Mouse (Mus musculus) lung, embryonic 15.5 days (tissue): ENCODE measurements around the gene Ackr1. TPM values are rescaled to one million over a fixed set of nuclear protein-coding genes. Genes with fewer than 3 reads are reported as not detected.

Source experiments
- ATAC-seq: fragments of 200-750 bp; cut with Nextera tagmentation; 2 replicates; pipeline ENCODE4 v1.8.0; 2017; ENCODE audit warnings: moderate number of reproducible peaks, borderline replicate concordance; ENCODE audit not compliant: low FRiP score, low TSS enrichment; ENCODE audit errors: extremely low read depth
- H3K27ac ChIP-seq: fragments of 300-500 bp; sonication (generic); 2 replicates; pipeline ENCODE4 v1.5.1; 2015; ENCODE audit warnings: moderate library complexity, mild to moderate bottlenecking, inconsistent platforms
- H3K27me3 ChIP-seq: fragments of 300-500 bp; sonication (generic); 2 replicates; pipeline ENCODE4 v1.6.1; 2015; ENCODE audit warnings: inconsistent platforms
- H3K36me3 ChIP-seq: fragments of 300-500 bp; sonication (generic); 2 replicates; pipeline ENCODE4 v1.6.1; 2015; ENCODE audit warnings: inconsistent platforms
- H3K4me1 ChIP-seq: fragments of 300-500 bp; sonication (generic); 2 replicates; pipeline ENCODE4 v1.6.1; 2015; ENCODE audit warnings: inconsistent platforms
- H3K4me2 ChIP-seq: fragments of 300-500 bp; sonication (generic); 2 replicates; pipeline ENCODE4 v1.6.1; 2015; ENCODE audit warnings: inconsistent platforms, mild to moderate bottlenecking, moderate library complexity
- H3K4me3 ChIP-seq: fragments of 300-500 bp; sonication (generic); 2 replicates; pipeline ENCODE4 v1.5.1; 2015; ENCODE audit warnings: mild to moderate bottlenecking, inconsistent platforms
- H3K9ac ChIP-seq: fragments of 300-500 bp; sonication (generic); 2 replicates; pipeline ENCODE4 v1.6.1; 2015; ENCODE audit warnings: inconsistent platforms
- H3K9me3 ChIP-seq: fragments of 300-500 bp; sonication (generic); 2 replicates; pipeline ENCODE4 v1.6.1; 2016; ENCODE audit warnings: inconsistent platforms
- WGBS: fragments of 180-500 bp; shearing (Covaris S2); methylation state at CpG from one replicate; pipeline ENCODE4 v1.1.7; 2015; 5-methylcytosine and 5-hydroxymethylcytosine counted together
- polyA plus RNA-seq: library from polyadenylated mRNA; unstranded; fragments of >200 nt; fragmentation: Nextera tagmentation; extraction: Ambion mirVana; gene quantifications from 2 replicates; pipeline ENCODE4 v1.2.1, GENCODE M21; 2015

Ackr1 gene
- polyA plus RNA-seq, 1 experiment from 2014 or later, result 0.64 TPM

DNA sequence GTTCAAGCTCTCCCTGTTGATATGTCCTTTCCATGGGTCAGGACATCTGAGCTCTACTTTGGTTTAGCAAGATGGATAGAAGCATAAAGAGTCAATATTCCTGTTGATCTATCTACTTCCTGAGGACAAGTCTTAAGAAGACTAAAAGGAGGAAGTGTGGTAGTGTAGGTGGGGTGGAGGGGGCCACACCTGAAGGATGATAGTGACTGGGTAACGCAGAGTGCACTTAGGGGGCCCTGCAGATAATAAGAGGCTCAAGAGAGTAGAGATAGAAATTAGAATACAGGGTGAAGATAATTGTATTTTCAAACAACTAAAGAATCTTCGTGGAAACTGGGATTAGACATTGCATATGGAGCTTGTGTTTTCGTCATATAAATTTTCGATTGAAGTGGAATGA lies 11.6 kb upstream of the Ackr1 start:
- no peak for ATAC-seq
- Histone ChIP-seq H3K36me3 (no peaks in the 10 kb centered on the region), H3K4me1 (no peaks in the 10 kb centered on the region), H3K4me3 (no peak overlapping the region), H3K27ac (no peak overlapping the region), H3K9me3 (no peaks in the 10 kb centered on the region), H3K27me3 (no peaks in the 10 kb centered on the region), H3K4me2 (no peak overlapping the region), H3K9ac (no peak overlapping the region)
- 86% methylated on average over 4 of the region's 4 CpGs for WGBS

DNA sequence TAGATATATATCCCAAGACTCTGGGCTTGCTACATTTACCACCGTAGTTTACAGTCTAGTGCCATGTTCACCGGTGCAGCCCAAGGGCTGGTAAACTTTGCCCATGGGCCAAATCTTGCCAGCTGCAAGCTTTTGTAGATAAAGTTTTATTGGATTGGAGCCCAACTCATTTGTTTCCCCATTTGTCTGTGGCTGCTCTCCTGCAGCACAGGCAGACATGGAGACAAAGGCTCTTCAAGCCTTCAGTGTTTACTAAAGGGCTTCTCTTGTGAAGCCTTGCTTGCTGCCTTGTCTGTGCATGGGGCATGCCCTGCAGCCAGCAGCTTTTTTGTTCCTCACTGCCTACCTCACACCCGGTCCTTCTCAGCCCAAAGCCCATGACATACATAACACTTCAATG lies 10.4 kb upstream of the Ackr1 start:
- no peak for ATAC-seq
- no peaks in the 10 kb centered on the region for H3K9me3 ChIP-seq
- no peaks in the 10 kb centered on the region for H3K36me3 ChIP-seq
- WGBS, result 53% methylated on average over 3 of the region's 3 CpGs
- no peak overlapping the region for H3K9ac ChIP-seq
- no peaks in the 10 kb centered on the region for H3K4me1 ChIP-seq
- H3K27ac ChIP-seq, result no peak overlapping the region
- H3K4me2 ChIP-seq, result no peak overlapping the region
- H3K4me3 ChIP-seq, result no peak overlapping the region
- no peaks in the 10 kb centered on the region for H3K27me3 ChIP-seq

DNA sequence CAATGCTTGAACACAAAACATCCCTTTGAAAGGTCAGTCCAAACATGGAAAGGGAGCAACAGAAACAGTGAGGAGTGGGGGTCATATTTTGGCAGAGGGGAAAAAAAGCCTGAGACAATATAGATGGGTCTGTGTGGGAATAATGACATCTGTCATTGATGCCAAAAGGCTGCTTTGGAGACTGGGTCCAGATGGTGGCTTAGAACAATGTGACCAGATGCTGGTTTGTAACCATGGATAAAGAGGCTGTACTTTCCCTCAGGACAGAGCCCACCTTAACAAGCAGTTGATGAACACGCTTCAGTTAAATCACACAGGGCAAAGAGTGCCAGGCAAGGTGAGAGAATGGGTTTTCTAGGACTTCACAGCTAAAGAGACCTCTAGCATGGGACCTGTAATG lies 8.9 kb upstream of the Ackr1 start:
- no peak for ATAC-seq
- no peak overlapping the region for H3K4me2 ChIP-seq
- WGBS, result 79% methylated on average over 1 of the region's 1 CpGs
- no peak overlapping the region for H3K9ac ChIP-seq
- no peak overlapping the region for H3K4me3 ChIP-seq
- H3K27me3 ChIP-seq, result no peaks in the 10 kb centered on the region
- H3K9me3 ChIP-seq, result no peaks in the 10 kb centered on the region
- H3K27ac ChIP-seq, result no peak overlapping the region
- H3K4me1 ChIP-seq, result no peaks in the 10 kb centered on the region
- H3K36me3 ChIP-seq, result no peaks in the 10 kb centered on the region

DNA sequence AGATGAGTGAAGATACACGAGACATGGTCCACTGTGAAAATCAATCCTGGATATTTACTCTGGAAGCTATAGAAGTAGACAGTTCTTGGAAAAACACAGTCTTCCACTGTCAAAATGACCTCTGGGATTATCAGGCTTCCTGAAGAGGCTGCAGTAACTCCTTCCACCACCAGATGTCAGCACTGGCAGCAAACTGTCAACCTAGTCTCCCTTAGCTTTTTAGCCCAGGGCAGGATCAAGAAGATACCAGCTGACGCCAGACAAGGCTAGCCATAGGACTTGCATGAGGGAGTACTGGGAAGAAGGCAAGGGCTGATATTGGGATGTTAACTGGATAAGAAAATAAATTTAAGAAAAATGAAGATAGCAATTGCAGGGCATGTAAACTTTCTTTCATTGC lies 6.0 kb upstream of the Ackr1 start:
- no peaks in the 10 kb centered on the region for H3K27me3 ChIP-seq
- H3K4me3 ChIP-seq, result no peak overlapping the region
- WGBS, result 0% methylated on average over 2 of the region's 2 CpGs
- no peak overlapping the region for H3K9ac ChIP-seq
- no peaks in the 10 kb centered on the region for H3K36me3 ChIP-seq
- no peak overlapping the region for H3K27ac ChIP-seq
- no peak for ATAC-seq
- H3K4me1 ChIP-seq, result no peaks in the 10 kb centered on the region
- H3K9me3 ChIP-seq, result no peaks in the 10 kb centered on the region
- H3K4me2 ChIP-seq, result no peak overlapping the region

DNA sequence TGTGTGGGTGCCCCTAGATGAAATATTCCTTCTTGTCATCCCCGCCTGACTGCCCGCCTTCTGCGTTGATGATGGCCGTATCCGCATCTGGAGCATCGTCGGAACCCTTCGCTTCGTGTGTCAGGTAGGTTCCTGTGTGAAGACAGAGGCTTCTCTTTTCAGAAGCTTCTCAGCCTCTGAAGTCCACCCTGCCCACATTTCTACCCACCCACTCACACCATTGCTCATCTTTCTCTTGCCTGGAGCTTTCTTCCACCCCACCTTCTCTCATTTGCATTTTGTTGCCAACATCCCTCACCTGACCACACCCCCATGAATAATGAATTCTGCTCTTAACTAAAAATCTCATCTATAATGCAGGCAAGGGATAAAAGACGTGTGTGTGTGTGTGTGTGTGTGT lies 3.5 kb upstream of the Ackr1 start:
- H3K4me2 ChIP-seq, result no peak overlapping the region
- WGBS, result 90% methylated on average over 10 of the region's 10 CpGs
- no peak overlapping the region for H3K9ac ChIP-seq
- no peaks in the 10 kb centered on the region for H3K9me3 ChIP-seq
- no peak overlapping the region for H3K27ac ChIP-seq
- no peaks in the 10 kb centered on the region for H3K4me1 ChIP-seq
- H3K27me3 ChIP-seq, result no peaks in the 10 kb centered on the region
- no peaks in the 10 kb centered on the region for H3K36me3 ChIP-seq
- ATAC-seq, result no peak
- H3K4me3 ChIP-seq, result no peak overlapping the region

DNA sequence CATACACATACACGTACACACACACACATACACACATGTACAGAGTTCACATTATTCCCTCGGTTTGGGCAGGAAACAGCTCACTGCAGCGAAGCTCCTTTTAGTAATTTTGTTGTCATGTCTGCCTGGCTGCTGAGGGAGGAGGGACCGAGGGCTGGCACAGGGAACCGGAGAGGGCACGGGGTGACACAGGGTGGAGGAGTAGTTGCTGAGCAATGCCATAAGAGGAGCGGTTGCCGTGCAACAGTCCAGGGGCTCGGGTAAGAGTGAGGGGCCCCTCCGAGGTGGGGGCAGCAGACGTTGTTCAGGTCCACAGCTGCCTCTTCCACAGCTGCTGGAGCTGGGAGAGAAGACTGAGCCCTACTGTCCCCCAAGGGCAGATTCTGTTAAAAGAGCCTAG lies 2.4 kb upstream of the Ackr1 start:
- Histone ChIP-seq H3K27ac (no peak overlapping the region), H3K4me3 (no peak overlapping the region), H3K9me3 (no peaks in the 10 kb centered on the region), H3K36me3 (no peaks in the 10 kb centered on the region), H3K4me2 (no peak overlapping the region), H3K27me3 (no peaks in the 10 kb centered on the region), H3K9ac (no peak overlapping the region), H3K4me1 (no peaks in the 10 kb centered on the region)
- 37% methylated on average over 11 of the region's 11 CpGs for WGBS
- no peak for ATAC-seq

DNA sequence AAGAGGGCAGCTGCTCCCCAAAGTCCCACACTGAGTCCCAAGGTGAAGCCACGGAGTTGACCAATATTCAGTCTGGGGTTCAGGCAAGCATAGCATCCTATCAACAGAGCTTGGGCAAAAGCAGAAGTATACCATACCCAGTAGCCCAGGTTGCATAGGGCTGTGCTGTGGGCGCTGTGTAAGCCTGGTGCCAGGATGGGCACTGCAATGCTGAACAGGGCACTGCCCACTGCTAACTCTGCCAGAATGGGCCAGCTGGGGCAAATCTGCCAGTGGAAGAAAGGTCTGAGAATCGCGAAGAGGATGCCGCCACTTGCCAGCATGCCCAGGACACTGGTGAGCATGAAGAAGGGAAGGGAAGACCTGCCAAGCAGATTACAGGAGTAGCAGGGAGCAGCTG lies 1.1 kb downstream of the Ackr1 start:
- Histone ChIP-seq H3K36me3 (no peaks in the 10 kb centered on the region), H3K9ac (no peak overlapping the region), H3K4me1 (no peaks in the 10 kb centered on the region), H3K9me3 (no peaks in the 10 kb centered on the region), H3K4me2 (no peak overlapping the region), H3K27me3 (no peaks in the 10 kb centered on the region), H3K4me3 (no peak overlapping the region), H3K27ac (no peak overlapping the region)
- ATAC-seq, result no peak
- WGBS, result 85% methylated on average over 5 of the region's 5 CpGs

DNA sequence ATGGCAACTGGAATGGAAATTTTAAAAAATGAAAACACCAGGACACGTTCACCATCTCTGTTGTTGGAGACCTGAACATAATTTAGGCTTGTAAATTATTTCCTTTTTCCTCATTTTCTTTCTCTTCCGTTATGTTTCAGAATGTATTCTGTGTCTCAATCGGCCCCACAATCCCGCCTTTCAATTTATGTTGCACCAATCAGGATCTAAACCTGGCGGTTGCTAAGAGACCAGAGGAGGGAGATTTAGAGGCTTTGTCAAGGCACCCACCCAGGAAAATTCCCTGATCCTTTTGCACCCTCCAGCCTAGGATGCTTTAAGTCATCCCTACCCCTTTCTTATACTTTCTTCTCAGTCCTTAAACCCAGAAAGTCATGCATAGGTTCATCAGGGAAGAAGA lies 3.8 kb downstream of the Ackr1 start:
- no peaks in the 10 kb centered on the region for H3K27me3 ChIP-seq
- no peak overlapping the region for H3K9ac ChIP-seq
- H3K4me1 ChIP-seq, result no peaks in the 10 kb centered on the region
- H3K9me3 ChIP-seq, result no peaks in the 10 kb centered on the region
- no peaks in the 10 kb centered on the region for H3K36me3 ChIP-seq
- ATAC-seq, result no peak
- H3K4me3 ChIP-seq, result no peak overlapping the region
- no peak overlapping the region for H3K27ac ChIP-seq
- no peak overlapping the region for H3K4me2 ChIP-seq
- 76% methylated on average over 5 of the region's 5 CpGs for WGBS

DNA sequence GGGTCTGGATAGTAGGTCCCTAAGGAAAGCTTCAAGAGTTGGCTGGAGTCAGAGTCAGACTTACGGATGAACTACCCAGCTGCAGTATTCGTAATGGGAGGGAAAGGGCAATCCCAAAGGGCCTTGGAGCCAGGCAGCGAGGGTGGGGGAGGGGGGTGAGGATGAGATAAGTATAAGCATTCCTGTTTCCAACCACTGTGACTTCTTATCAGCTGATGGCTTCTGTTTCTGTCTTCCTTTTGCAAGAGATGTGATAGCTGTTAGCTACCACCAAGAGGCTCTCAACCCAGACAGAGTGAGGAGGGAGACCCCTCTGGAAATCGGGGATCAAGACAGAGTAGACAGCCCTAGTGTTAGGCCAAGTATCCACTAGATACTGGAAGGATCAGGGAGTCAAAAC lies 4.4 kb downstream of the Ackr1 start:
- ATAC-seq, result no peak
- Histone ChIP-seq H3K27me3 (no peaks in the 10 kb centered on the region), H3K27ac (no peak overlapping the region), H3K9me3 (no peaks in the 10 kb centered on the region), H3K36me3 (no peaks in the 10 kb centered on the region), H3K4me2 (no peak overlapping the region), H3K9ac (no peak overlapping the region), H3K4me1 (no peaks in the 10 kb centered on the region), H3K4me3 (no peak overlapping the region)
- WGBS, result 20% methylated on average over 4 of the region's 4 CpGs

DNA sequence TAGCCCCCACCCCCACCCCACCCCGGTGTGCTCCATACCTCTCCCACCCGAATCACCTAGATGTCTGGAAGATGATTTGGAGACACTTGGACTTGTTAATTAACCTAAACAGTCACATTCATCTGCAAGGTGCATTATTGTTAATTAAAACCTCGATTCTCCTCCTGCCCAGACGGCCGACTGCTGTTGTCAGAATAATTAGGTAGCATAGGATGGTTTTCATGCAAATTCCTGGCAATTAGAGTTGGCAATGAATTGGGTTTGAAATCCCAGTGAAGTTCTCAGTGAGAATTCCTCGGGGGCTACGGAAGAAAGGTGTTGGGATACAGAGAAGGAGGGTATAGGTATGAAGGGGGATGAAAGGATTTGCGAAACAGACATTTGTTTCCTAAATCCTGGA lies 5.1 kb downstream of the Ackr1 start:
- no peak overlapping the region for H3K27ac ChIP-seq
- 68% methylated on average over 8 of the region's 8 CpGs for WGBS
- no peak for ATAC-seq
- no peaks in the 10 kb centered on the region for H3K4me1 ChIP-seq
- H3K9me3 ChIP-seq, result no peaks in the 10 kb centered on the region
- no peaks in the 10 kb centered on the region for H3K27me3 ChIP-seq
- no peak overlapping the region for H3K4me2 ChIP-seq
- no peak overlapping the region for H3K9ac ChIP-seq
- no peaks in the 10 kb centered on the region for H3K36me3 ChIP-seq
- no peak overlapping the region for H3K4me3 ChIP-seq

DNA sequence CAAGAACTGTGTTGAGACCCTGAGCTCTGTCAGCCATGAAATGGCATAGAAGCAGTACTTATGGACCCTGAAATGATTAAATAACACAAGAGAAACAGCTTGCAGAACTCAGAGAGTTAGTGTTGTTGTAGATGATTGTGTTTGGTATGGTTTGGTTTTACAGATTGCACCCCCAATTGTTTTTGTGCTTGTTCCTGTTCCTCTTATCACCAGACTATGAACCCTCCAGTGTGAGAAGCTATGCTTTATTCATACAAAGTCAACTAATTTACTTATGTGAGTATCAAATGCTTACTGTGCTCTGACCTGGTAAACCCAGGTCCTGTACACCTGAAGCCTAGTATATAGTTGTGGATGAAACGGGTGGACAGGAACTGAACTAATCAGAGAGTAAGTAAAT lies 7.0 kb downstream of the Ackr1 start:
- WGBS, result 78% methylated on average over 1 of the region's 1 CpGs
- Histone ChIP-seq H3K9ac (no peak overlapping the region), H3K27me3 (no peaks in the 10 kb centered on the region), H3K36me3 (no peaks in the 10 kb centered on the region), H3K4me3 (no peak overlapping the region), H3K9me3 (no peaks in the 10 kb centered on the region), H3K27ac (no peak overlapping the region), H3K4me1 (no peaks in the 10 kb centered on the region), H3K4me2 (no peak overlapping the region)
- ATAC-seq, result no peak

DNA sequence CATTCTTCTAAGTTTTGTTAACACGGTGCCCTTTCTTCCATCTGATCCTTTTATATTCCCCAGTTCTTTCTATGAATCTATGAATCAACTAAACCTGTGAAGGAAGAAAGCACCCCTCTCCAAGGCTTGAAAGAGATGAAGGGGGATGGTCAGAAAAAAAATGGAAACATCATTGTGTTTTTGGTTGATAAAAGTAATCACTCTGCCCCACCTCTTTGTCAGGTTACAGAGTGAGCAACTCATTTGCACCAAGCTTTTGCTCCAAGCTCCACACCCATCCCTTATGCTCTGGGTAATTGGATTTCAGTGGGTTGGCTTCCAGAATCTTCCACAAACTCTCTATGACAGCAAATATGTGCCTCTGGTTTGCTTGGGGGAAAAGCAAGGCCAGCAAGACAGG lies 8.2 kb downstream of the Ackr1 start:
- Histone ChIP-seq H3K27me3 (no peaks in the 10 kb centered on the region), H3K4me1 (no peaks in the 10 kb centered on the region), H3K4me3 (no peak overlapping the region), H3K9ac (no peak overlapping the region), H3K36me3 (no peaks in the 10 kb centered on the region), H3K4me2 (no peak overlapping the region), H3K27ac (no peak overlapping the region), H3K9me3 (no peaks in the 10 kb centered on the region)
- ATAC-seq, result no peak
- WGBS, result 70% methylated on average over 1 of the region's 1 CpGs

DNA sequence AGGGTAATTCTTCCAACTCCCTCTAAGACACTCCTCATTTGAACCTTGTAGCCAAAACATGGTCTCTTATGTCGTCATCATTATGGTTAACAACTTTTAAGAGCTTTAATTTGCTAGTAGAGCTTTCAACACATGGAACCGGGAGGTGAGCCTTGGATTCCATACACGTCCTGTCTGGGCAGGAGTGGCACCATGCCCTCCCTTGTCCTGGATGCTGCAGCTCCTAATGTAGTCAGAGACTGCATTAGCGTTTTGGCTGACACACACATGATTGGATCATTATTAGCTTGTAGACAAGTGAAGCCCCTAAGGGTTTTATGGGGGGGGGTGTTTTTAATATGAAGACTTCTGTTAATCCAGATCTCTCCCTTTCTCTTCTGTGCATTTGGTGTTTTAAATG lies 8.6 kb downstream of the Ackr1 start:
- no peak overlapping the region for H3K9ac ChIP-seq
- H3K4me2 ChIP-seq, result no peak overlapping the region
- H3K4me3 ChIP-seq, result no peak overlapping the region
- WGBS, result 62% methylated on average over 4 of the region's 4 CpGs
- H3K27me3 ChIP-seq, result no peaks in the 10 kb centered on the region
- H3K4me1 ChIP-seq, result no peaks in the 10 kb centered on the region
- no peaks in the 10 kb centered on the region for H3K36me3 ChIP-seq
- H3K9me3 ChIP-seq, result no peaks in the 10 kb centered on the region
- H3K27ac ChIP-seq, result no peak overlapping the region
- no peak for ATAC-seq
